Mouse (Mus musculus) CH12.LX (cell line): Measurements from ENCODE around the gene Itga2b.

ENCODE experiments used
- GABPA ChIP-seq: IDR thresholded peaks from 2 replicates; pipeline ENCODE4 v1.6.1; 2012; ENCODE audit warnings: low read depth, low read length, improper control_type of control experiment, inconsistent platforms; ENCODE audit not compliant: insufficient replicate concordance
- KAT2A ChIP-seq: IDR thresholded peaks from 2 replicates; pipeline ENCODE4 v1.6.1; 2012; ENCODE audit warnings: low read length, improper control_type of control experiment, inconsistent platforms; ENCODE audit not compliant: insufficient replicate concordance
- MAX ChIP-seq: IDR thresholded peaks from 2 replicates; pipeline ENCODE4 v1.6.1; 2011; ENCODE audit warnings: low read length, improper control_type of control experiment
- MAZ ChIP-seq: IDR thresholded peaks from 2 replicates; pipeline ENCODE4 v1.6.1; 2012; ENCODE audit warnings: low read depth, mild to moderate bottlenecking, inconsistent platforms, low read length, improper control_type of control experiment, moderate library complexity
- NELFE ChIP-seq: IDR thresholded peaks from 2 replicates; pipeline ENCODE4 v1.6.1; 2011; ENCODE audit warnings: low read depth, low read length, improper control_type of control experiment
- NRF1 ChIP-seq: IDR thresholded peaks from 2 replicates; pipeline ENCODE4 v1.6.1; 2014; ENCODE audit warnings: low read depth, mild to moderate bottlenecking, inconsistent platforms, low read length, improper control_type of control experiment, moderate library complexity
- POLR2A ChIP-seq: IDR thresholded peaks from 2 replicates; pipeline ENCODE4 v1.6.1; 2011; ENCODE audit warnings: low read depth, mild to moderate bottlenecking, improper control_type of control experiment, low read length

GRCm38 (mm10) chr11:102467041-102467631, 2.8 kb downstream of the Itga2b start:
- TF ChIP-seq NELFE (no peak), MAX (no peak; the same call in 1 of the 2 replicates), KAT2A (no peak), NRF1 (0 out of 2 replicates have a peak, but pooled peaks have one; percentile 9), POLR2A (peak; percentile 48), MAZ (no peak; the same call in 1 of the 2 replicates), GABPA (no peak)
